Mouse (Mus musculus) MEL (cell line): ENCODE data around the gene Net1. TPM values are rescaled to one million over a fixed set of nuclear protein-coding genes. Genes with fewer than 3 reads are reported as not detected.

ENCODE experiments used
- DNase-seq: peaks from one replicate; pipeline ENCODE4 v3.0.0; 2011; ENCODE audit warnings: low read depth, low spot score
- H3K27ac ChIP-seq: 2 replicates; pipeline ENCODE4 v1.5.1; 2012; ENCODE audit warnings: low read depth, mild to moderate bottlenecking, control low read depth, low read length, moderate library complexity; ENCODE audit not compliant: control insufficient read depth
- H3K27me3 ChIP-seq, 2 experiments: fragments of 150-350 bp in 1 of 2; sonication (generic) in 1 of 2; 2 replicates each; pipeline ENCODE4 v1.6.1; 2012; ENCODE audit warnings: low read length in 2 of 2, mild to moderate bottlenecking in 2 of 2, improper control_type of control experiment in 1 of 2, moderate library complexity in 1 of 2; ENCODE audit not compliant: insufficient read depth in 2 of 2, control insufficient read depth in 1 of 2
- H3K36me3 ChIP-seq, 2 experiments: 2 replicates each; pipeline ENCODE4 v1.6.1; 2012 to 2014; ENCODE audit warnings: low read length in 2 of 2, improper control_type of control experiment in 1 of 2, inconsistent platforms in 1 of 2, mild to moderate bottlenecking in 1 of 2; ENCODE audit not compliant: insufficient read depth in 2 of 2, control insufficient read depth in 1 of 2
- H3K4me1 ChIP-seq, 2 experiments: fragments of 150-350 bp in 1 of 2; sonication (generic) in 1 of 2; 2 replicates each; pipeline ENCODE4 v1.6.1; 2012; ENCODE audit warnings: low read length in 2 of 2, improper control_type of control experiment in 1 of 2, mild to moderate bottlenecking in 1 of 2; ENCODE audit not compliant: insufficient read depth in 2 of 2, control insufficient read depth in 1 of 2
- H3K4me3 ChIP-seq, 2 experiments: fragments of 150-350 bp in 1 of 2; sonication (generic) in 1 of 2; 2 replicates each; pipeline ENCODE4 v1.5.1; 2012; ENCODE audit warnings: low read depth in 2 of 2, low read length in 2 of 2, mild to moderate bottlenecking in 2 of 2, moderate library complexity in 2 of 2, control low read depth in 1 of 2, improper control_type of control experiment in 1 of 2; ENCODE audit not compliant: control insufficient read depth in 1 of 2, insufficient read depth in 1 of 2
- H3K79me2 ChIP-seq: 2 replicates; pipeline ENCODE4 v1.6.1; 2012; ENCODE audit warnings: mild to moderate bottlenecking, low read length, moderate library complexity; ENCODE audit not compliant: control insufficient read depth, poor library complexity, insufficient read depth
- H3K9ac ChIP-seq: 2 replicates; pipeline ENCODE4 v1.6.1; 2012; ENCODE audit warnings: low read depth, mild to moderate bottlenecking, control low read depth, low read length, moderate library complexity; ENCODE audit not compliant: control insufficient read depth, poor library complexity, severe bottlenecking
- H3K9me3 ChIP-seq: fragments of 150-350 bp; sonication (generic); replicated peaks from 2 replicates; pipeline ENCODE4 v1.6.1; 2012; ENCODE audit warnings: mild to moderate bottlenecking, low read length, improper control_type of control experiment, moderate library complexity; ENCODE audit not compliant: insufficient read depth
- CHD1 ChIP-seq: IDR thresholded peaks from 2 replicates; pipeline ENCODE4 v1.6.1; 2012; ENCODE audit warnings: low read depth, mild to moderate bottlenecking, inconsistent platforms, low read length, improper control_type of control experiment
- E2F4 ChIP-seq: IDR thresholded peaks from 2 replicates; pipeline ENCODE4 v1.6.1; 2011; ENCODE audit warnings: low read depth, low read length, improper control_type of control experiment, borderline replicate concordance
- ELF1 ChIP-seq: IDR thresholded peaks from 2 replicates; pipeline ENCODE4 v1.6.1; 2014; ENCODE audit warnings: low read depth, mild to moderate bottlenecking, inconsistent platforms, low read length, improper control_type of control experiment, moderate library complexity
- EP300 ChIP-seq, 2 experiments: IDR thresholded peaks; 2 replicates each; pipeline ENCODE4 v1.6.1; 2011; ENCODE audit warnings: improper control_type of control experiment in 2 of 2, low read length in 2 of 2, low read depth in 1 of 2, mild to moderate bottlenecking in 1 of 2
- GABPA ChIP-seq: IDR thresholded peaks from 2 replicates; pipeline ENCODE4 v1.6.1; 2012; ENCODE audit warnings: low read depth, mild to moderate bottlenecking, inconsistent platforms, low read length, improper control_type of control experiment, moderate library complexity
- HCFC1 ChIP-seq: IDR thresholded peaks from 2 replicates; pipeline ENCODE4 v1.6.1; 2012; ENCODE audit warnings: low read depth, mild to moderate bottlenecking, inconsistent platforms, low read length, improper control_type of control experiment, moderate library complexity
- MAFK ChIP-seq: IDR thresholded peaks from 2 replicates; pipeline ENCODE4 v1.6.1; 2011; ENCODE audit warnings: low read depth, mild to moderate bottlenecking, low read length, improper control_type of control experiment, borderline replicate concordance
- MAZ ChIP-seq: IDR thresholded peaks from 2 replicates; pipeline ENCODE4 v1.6.1; 2012; ENCODE audit warnings: low read depth, mild to moderate bottlenecking, inconsistent platforms, low read length, improper control_type of control experiment
- MEF2A ChIP-seq: IDR thresholded peaks from 2 replicates; pipeline ENCODE4 v1.6.1; 2014; ENCODE audit warnings: low read depth, mild to moderate bottlenecking, inconsistent platforms, low read length, improper control_type of control experiment; ENCODE audit not compliant: poor library complexity, insufficient replicate concordance, severe bottlenecking; ENCODE audit errors: extremely low read depth
- MYB ChIP-seq: IDR thresholded peaks from 2 replicates; pipeline ENCODE4 v1.6.1; 2011; ENCODE audit warnings: mild to moderate bottlenecking, low read depth, low read length, improper control_type of control experiment
- POLR2A ChIP-seq, 2 experiments: IDR thresholded peaks; 2 replicates each; pipeline ENCODE4 v1.6.1; 2011 to 2012; ENCODE audit warnings: low read length in 2 of 2, mild to moderate bottlenecking in 2 of 2, control low read depth in 1 of 2, improper control_type of control experiment in 1 of 2, low read depth in 1 of 2, moderate library complexity in 1 of 2; ENCODE audit not compliant: control insufficient read depth in 1 of 2, insufficient read depth in 1 of 2, poor library complexity in 1 of 2
- POLR2AphosphoS2 ChIP-seq: IDR thresholded peaks from 2 replicates; pipeline ENCODE4 v1.6.1; 2011; ENCODE audit warnings: low read length, improper control_type of control experiment
- POLR2AphosphoS5 ChIP-seq: IDR thresholded peaks from 2 replicates; pipeline ENCODE4 v1.6.1; 2012; ENCODE audit warnings: low read depth, borderline replicate concordance, mild to moderate bottlenecking, inconsistent platforms, low read length, moderate library complexity, mixed read lengths
- RCOR1 ChIP-seq: IDR thresholded peaks from 2 replicates; pipeline ENCODE4 v1.6.1; 2012; ENCODE audit warnings: low read depth, mild to moderate bottlenecking, inconsistent platforms, low read length, improper control_type of control experiment
- TAL1 ChIP-seq: IDR thresholded peaks from 2 replicates; pipeline ENCODE4 v1.6.1; 2012; ENCODE audit warnings: mild to moderate bottlenecking, inconsistent platforms, low read length, moderate library complexity, mixed read lengths
- TBP ChIP-seq: IDR thresholded peaks from 2 replicates; pipeline ENCODE4 v1.8.0; 2011; ENCODE audit warnings: low read depth, low read length, improper control_type of control experiment
- UBTF ChIP-seq: IDR thresholded peaks from 2 replicates; pipeline ENCODE4 v1.6.1; 2012; ENCODE audit warnings: low read depth, mild to moderate bottlenecking, inconsistent platforms, low read length, improper control_type of control experiment, moderate library complexity, borderline replicate concordance; ENCODE audit not compliant: insufficient read depth
- USF1 ChIP-seq: IDR thresholded peaks from 2 replicates; pipeline ENCODE4 v1.6.1; 2014; ENCODE audit warnings: low read depth, mild to moderate bottlenecking, inconsistent platforms, low read length, improper control_type of control experiment, moderate library complexity
- ZC3H11A ChIP-seq: IDR thresholded peaks from 2 replicates; pipeline ENCODE4 v1.6.1; 2012; ENCODE audit warnings: low read depth, mild to moderate bottlenecking, inconsistent platforms, low read length, improper control_type of control experiment
- ZMIZ1 ChIP-seq: IDR thresholded peaks from 2 replicates; pipeline ENCODE4 v1.6.1; 2012; ENCODE audit warnings: low read depth, mild to moderate bottlenecking, inconsistent platforms, low read length, improper control_type of control experiment, moderate library complexity
- polyA plus RNA-seq, 2 experiments: library from polyadenylated mRNA; stranded (reverse) in 1 of 2; unstranded in 1 of 2; fragments of >175 nt in 1 of 2; fragments of >200 nt in 1 of 2; gene quantifications; 2 replicates each; pipeline versions ENCODE4 v1.2.1 to v1.2.4; 2012; ENCODE audit warnings: low replicate concordance in 2 of 2, low read depth in 1 of 2; ENCODE audit not compliant: insufficient read length in 2 of 2, insufficient read depth in 1 of 2, missing spikeins in 1 of 2
- total RNA-seq: library from RNA; depleted of rRNA; stranded (reverse); fragments of 300-350 nt; gene quantifications from 2 replicates; pipeline ENCODE4 v1.2.3, GENCODE M21; 2012

Gene Net1
- total and polyA plus RNA-seq, 3 experiments: 29.8 to 125 (median 63.2) TPM

DNA sequence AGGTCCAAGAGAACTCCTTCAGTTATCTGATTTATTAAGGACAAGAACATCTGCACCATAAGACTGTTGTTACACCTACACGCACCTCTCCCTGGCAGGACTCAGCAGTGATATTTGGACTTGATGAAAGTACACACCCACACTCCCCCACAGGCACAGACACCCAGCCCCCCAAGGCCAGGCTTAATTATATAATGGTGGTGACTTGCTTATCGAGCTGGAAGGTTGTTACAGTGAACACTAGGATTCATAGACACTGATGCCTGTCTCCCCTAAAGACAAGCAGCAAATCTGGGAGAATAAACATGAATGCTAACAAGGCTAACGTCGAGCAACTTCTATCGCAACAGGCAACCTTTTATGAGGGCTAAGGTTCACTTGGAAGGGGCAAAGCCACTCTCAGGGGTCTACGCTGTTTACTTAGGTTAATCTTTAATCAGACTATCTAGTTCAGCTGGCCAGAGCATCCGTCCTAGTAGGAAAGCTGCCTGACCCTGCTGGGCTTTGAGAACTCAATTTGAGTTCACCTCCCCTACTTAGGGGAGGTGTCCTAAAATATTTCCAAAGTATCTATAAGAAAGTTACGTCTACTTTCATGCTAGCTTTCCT, 26.4 kb downstream of the Net1 start (continued):
- TF ChIP-seq USF1 (no peak), EP300 (IDR thresholded peaks at IDR 0.05; ENCODE audit: low read depth in 1 of 2, low read length in 2 of 2) (no peak), E2F4 (no peak), RCOR1 (no peak), POLR2A (IDR thresholded peaks at IDR 0.05; ENCODE audit: control insufficient read depth in 1 of 2, insufficient read depth in 1 of 2, low read depth in 1 of 2, low read length in 2 of 2, poor library complexity in 1 of 2) (no peak)

DNA sequence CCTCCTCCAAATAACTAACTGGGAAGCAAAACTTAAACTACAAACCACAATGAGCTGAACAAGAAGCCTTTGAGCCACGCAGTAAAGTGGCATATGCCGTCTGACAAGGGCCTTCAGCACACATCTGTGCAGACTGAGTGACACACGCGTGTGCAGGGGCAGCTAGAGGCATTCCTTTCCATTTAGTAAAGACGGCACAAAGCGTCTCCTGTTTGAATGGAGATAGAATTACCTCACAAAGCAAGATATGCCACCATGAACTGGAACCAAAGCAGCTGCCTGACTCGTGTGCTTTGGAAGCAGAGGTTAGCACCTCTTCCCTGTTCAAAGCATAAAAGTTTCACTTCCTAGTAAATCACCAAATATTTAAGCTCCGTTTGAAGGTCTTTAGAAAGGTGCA, 28.0 kb downstream of the Net1 start:
- DNase-seq: no peak
- Histone ChIP-seq H3K9me3 (no peaks in the 10 kb centered on the region), H3K79me2 (peaks cover 27% of the 10 kb centered on the region), H3K27me3 (no peaks in the 10 kb centered on the region), H3K27ac (no peak overlapping the region), H3K9ac (no peak overlapping the region), H3K36me3 (peaks cover 16 to 21% of the 10 kb centered on the region in 2 experiments), H3K4me1 (peaks cover 2 to 4% of the 10 kb centered on the region in 2 experiments; a peak in 2 of 4 replicates), H3K4me3 (no peak overlapping the region)
- TF ChIP-seq CHD1 (no peak), E2F4 (no peak), HCFC1 (no peak), GABPA (no peak), MEF2A (no peak), POLR2AphosphoS2 (no peak), MYB (no peak), TAL1 (no peak), ZMIZ1 (no peak), ZC3H11A (no peak), MAZ (no peak), EP300 (IDR thresholded peaks at IDR 0.05; ENCODE audit: low read depth in 1 of 2, low read length in 2 of 2) (no peak), TBP (no peak), POLR2AphosphoS5 (no peak), MAFK (no peak), ELF1 (no peak), UBTF (no peak)
